Mouse (Mus musculus) forebrain, embryonic 16.5 days (tissue): Measurements from ENCODE around the gene Slc9a4. TPM values are rescaled to one million over a fixed set of nuclear protein-coding genes. Genes with fewer than 3 reads are reported as not detected.

ENCODE experiments used
- ATAC-seq: fragments of 200-750 bp; cut with Nextera tagmentation; 2 replicates; pipeline ENCODE4 v1.8.0; 2017; ENCODE audit warnings: mild to moderate bottlenecking, moderate library complexity
- H3K27ac ChIP-seq: fragments of 300-500 bp; sonication (generic); 2 replicates; pipeline ENCODE4 v1.5.1; 2014; ENCODE audit warnings: low read length, control low read depth
- H3K27me3 ChIP-seq: fragments of 300-500 bp; sonication (generic); replicated peaks from 2 replicates; pipeline ENCODE4 v1.6.1; 2014; ENCODE audit warnings: low read length; ENCODE audit not compliant: control insufficient read depth, insufficient read depth
- H3K36me3 ChIP-seq: fragments of 300-500 bp; sonication (generic); 2 replicates; pipeline ENCODE4 v1.6.1; 2014; ENCODE audit not compliant: control insufficient read depth, insufficient read depth
- H3K4me1 ChIP-seq: fragments of 300-500 bp; sonication (generic); replicated peaks from 2 replicates; pipeline ENCODE4 v1.6.1; 2014; ENCODE audit warnings: low read length; ENCODE audit not compliant: control insufficient read depth, insufficient read depth
- H3K4me2 ChIP-seq: fragments of 300-500 bp; sonication (generic); 2 replicates; pipeline ENCODE4 v1.6.1; 2014; ENCODE audit warnings: mild to moderate bottlenecking, low read length, control low read depth
- H3K4me3 ChIP-seq: fragments of 300-500 bp; sonication (generic); replicated peaks from 2 replicates; pipeline ENCODE4 v1.5.1; 2014; ENCODE audit warnings: mild to moderate bottlenecking, low read length, control low read depth
- H3K9ac ChIP-seq: fragments of 300-500 bp; sonication (generic); replicated peaks from 2 replicates; pipeline ENCODE4 v1.6.1; 2014; ENCODE audit warnings: low read depth, low read length, control low read depth
- H3K9me3 ChIP-seq: fragments of 300-500 bp; sonication (generic); 2 replicates; pipeline ENCODE4 v1.6.1; 2016; ENCODE audit warnings: low read length; ENCODE audit not compliant: control insufficient read depth
- WGBS: fragments of 180-500 bp; shearing (Covaris S2); extraction: QIAGEN DNeasy Blood & Tissue Kit; methylation state at CpG from one replicate; pipeline ENCODE4 v1.1.7; 2014; 5-methylcytosine and 5-hydroxymethylcytosine counted together
- polyA plus RNA-seq: library from polyadenylated mRNA; unstranded; fragments of >200 nt; fragmentation: Nextera tagmentation; extraction: Ambion mirVana; gene quantifications from 2 replicates; pipeline ENCODE4 v1.2.1, GENCODE M21; 2015

The Slc9a4 gene
- polyA plus RNA-seq, 1 experiment from 2014 or later: 0.25 TPM

- 84% methylated on average over 3 of the region's 3 CpGs for WGBS
- Histone ChIP-seq H3K9me3 (no peaks in the 10 kb centered on the region), H3K4me1 (no peaks in the 10 kb centered on the region), H3K27ac (no peak overlapping the region), H3K27me3 (no peaks in the 10 kb centered on the region), H3K36me3 (no peaks in the 10 kb centered on the region), H3K4me2 (no peak overlapping the region), H3K4me3 (no peak overlapping the region), H3K9ac (no peak overlapping the region)
- ATAC-seq: peak; percentile 40; the same call in 1 of the 2 replicates
Measured at GRCm38 (mm10) chr1:40628443-40628842, 48.6 kb downstream of the Slc9a4 start.

DNA sequence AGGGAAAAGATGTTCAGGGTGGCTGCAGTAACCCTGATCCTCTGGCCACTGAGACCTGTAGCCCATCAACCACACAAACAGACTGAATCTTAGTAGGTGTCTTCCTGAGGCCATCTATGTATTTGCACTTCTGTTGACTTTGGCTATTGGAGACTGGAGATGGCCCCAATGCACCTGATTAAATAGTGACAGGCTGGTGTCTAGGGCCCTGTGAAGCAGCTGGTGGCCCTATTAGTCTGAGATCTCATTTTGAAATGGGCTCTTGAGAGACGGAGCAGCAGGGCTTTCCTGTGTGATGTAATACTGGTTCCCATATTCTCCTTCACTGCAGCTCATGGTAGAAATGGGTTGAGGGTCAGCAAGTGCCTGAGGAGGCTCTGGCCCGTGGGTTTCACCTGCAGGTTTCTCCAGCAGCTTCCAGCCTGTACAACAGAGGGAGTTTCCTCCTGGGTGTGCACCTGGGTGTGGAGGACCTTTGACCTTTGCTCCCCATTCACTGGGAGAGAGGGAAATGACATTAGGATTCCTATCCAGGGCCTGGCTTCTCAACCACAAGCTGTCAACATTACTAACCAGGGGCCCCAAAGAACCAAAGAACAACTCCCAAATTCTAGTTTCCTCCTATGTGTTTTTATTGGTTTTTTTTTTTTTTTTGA is 52.7 kb downstream of the Slc9a4 start:
- no peaks in the 10 kb centered on the region for H3K36me3 ChIP-seq
- no peak overlapping the region for H3K4me2 ChIP-seq
- no peak overlapping the region for H3K27ac ChIP-seq
- no peak overlapping the region for H3K4me3 ChIP-seq
- no peak for ATAC-seq
- no peaks in the 10 kb centered on the region for H3K4me1 ChIP-seq
- no peak overlapping the region for H3K9ac ChIP-seq
- no peaks in the 10 kb centered on the region for H3K27me3 ChIP-seq
- no peaks in the 10 kb centered on the region for H3K9me3 ChIP-seq
- WGBS: 77% methylated on average over 2 of the region's 2 CpGs

DNA sequence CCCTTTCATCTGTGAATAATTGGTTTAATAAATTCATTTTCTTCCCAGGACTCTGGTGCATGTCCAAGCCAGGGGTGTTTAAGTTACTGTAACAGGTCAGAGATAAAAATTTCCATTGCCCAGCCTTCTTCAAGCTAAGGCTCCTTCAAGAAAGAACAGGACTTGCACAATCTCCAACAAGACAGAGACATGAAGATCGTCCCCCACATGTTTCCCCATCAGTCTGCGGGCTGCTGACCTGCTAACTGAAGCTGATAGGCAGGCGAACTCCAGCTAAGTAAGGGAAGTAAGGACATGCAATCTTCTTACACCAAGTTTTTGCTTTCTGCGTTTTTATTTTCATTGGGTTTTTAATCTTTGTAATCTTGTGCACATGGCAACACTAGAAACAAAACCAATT is 54.7 kb downstream of the Slc9a4 start:
- no peaks in the 10 kb centered on the region for H3K27me3 ChIP-seq
- no peaks in the 10 kb centered on the region for H3K4me1 ChIP-seq
- no peak overlapping the region for H3K9ac ChIP-seq
- 74% methylated on average over 4 of the region's 4 CpGs for WGBS
- no peak for ATAC-seq
- no peak overlapping the region for H3K4me2 ChIP-seq
- no peak overlapping the region for H3K4me3 ChIP-seq
- no peaks in the 10 kb centered on the region for H3K36me3 ChIP-seq
- no peak overlapping the region for H3K27ac ChIP-seq
- H3K9me3 ChIP-seq: no peaks in the 10 kb centered on the region

DNA sequence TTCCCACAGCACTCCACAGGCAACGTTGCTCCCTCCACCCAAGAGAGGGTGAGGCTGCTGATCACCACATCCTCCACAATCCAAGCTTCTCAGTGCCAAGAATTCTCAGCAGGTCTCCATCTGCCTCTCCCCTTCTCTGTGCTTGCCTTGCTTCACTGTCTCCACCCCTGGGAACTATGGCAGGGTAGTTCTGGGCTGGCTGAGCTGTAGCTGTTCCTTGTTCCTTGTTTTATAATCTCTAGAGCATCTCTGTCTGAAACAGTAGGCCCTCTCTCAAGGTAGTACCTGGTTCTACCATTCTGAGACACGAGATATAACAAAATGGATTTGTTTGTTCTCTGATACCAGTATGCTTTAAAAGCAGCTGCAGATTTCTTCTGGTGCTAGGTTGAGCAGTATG is 68.4 kb downstream of the Slc9a4 start:
- Histone ChIP-seq H3K27me3 (no peaks in the 10 kb centered on the region), H3K27ac (no peak overlapping the region), H3K4me1 (no peaks in the 10 kb centered on the region), H3K4me3 (no peak overlapping the region), H3K4me2 (no peak overlapping the region), H3K9ac (no peak overlapping the region), H3K9me3 (no peaks in the 10 kb centered on the region), H3K36me3 (no peaks in the 10 kb centered on the region)
- WGBS: 56% methylated on average over 2 of the region's 2 CpGs
- ATAC-seq: no peak

GRCm38 (mm10) chr1:40650803-40651497 is 71.1 kb downstream of the Slc9a4 start:
- ATAC-seq: no peak
- Histone ChIP-seq H3K9me3 (no peaks in the 10 kb centered on the region), H3K4me1 (no peaks in the 10 kb centered on the region), H3K4me3 (no peak overlapping the region), H3K27ac (no peak overlapping the region), H3K36me3 (no peaks in the 10 kb centered on the region), H3K27me3 (no peaks in the 10 kb centered on the region), H3K4me2 (no peak overlapping the region), H3K9ac (no peak overlapping the region)
- 62% methylated on average over 6 of the region's 6 CpGs for WGBS

- Histone ChIP-seq H3K27ac (no peak overlapping the region), H3K27me3 (no peaks in the 10 kb centered on the region), H3K4me1 (no peaks in the 10 kb centered on the region), H3K9me3 (no peaks in the 10 kb centered on the region), H3K9ac (no peak overlapping the region), H3K4me2 (no peak overlapping the region), H3K4me3 (no peak overlapping the region), H3K36me3 (no peaks in the 10 kb centered on the region)
- ATAC-seq: no peak
- WGBS: 83% methylated on average over 4 of the region's 4 CpGs
Measured at GRCm38 (mm10) chr1:40657035-40657434, 77.2 kb downstream of the Slc9a4 start.

GRCm38 (mm10) chr1:40657978-40658496 is 78.2 kb downstream of the Slc9a4 start:
- 56% methylated on average over 8 of the region's 8 CpGs for WGBS
- Histone ChIP-seq H3K9me3 (no peaks in the 10 kb centered on the region), H3K27me3 (no peaks in the 10 kb centered on the region), H3K4me3 (no peak overlapping the region), H3K4me2 (no peak overlapping the region), H3K9ac (no peak overlapping the region), H3K27ac (no peak overlapping the region), H3K4me1 (no peaks in the 10 kb centered on the region), H3K36me3 (no peaks in the 10 kb centered on the region)
- ATAC-seq: no peak

- Histone ChIP-seq H3K27me3 (no peaks in the 10 kb centered on the region), H3K4me2 (no peak overlapping the region), H3K9ac (no peak overlapping the region), H3K27ac (no peak overlapping the region), H3K9me3 (no peaks in the 10 kb centered on the region), H3K4me3 (no peak overlapping the region), H3K4me1 (no peaks in the 10 kb centered on the region), H3K36me3 (no peaks in the 10 kb centered on the region)
- no peak for ATAC-seq
- 79% methylated on average over 12 of the region's 12 CpGs for WGBS
Measured at GRCm38 (mm10) chr1:40659017-40659416, 79.1 kb downstream of the Slc9a4 start.

GRCm38 (mm10) chr1:40659496-40659895 is 79.6 kb downstream of the Slc9a4 start:
- Histone ChIP-seq H3K4me2 (no peak overlapping the region), H3K4me1 (no peaks in the 10 kb centered on the region), H3K9me3 (no peaks in the 10 kb centered on the region), H3K4me3 (no peak overlapping the region), H3K27me3 (no peaks in the 10 kb centered on the region), H3K9ac (no peak overlapping the region), H3K36me3 (no peaks in the 10 kb centered on the region), H3K27ac (no peak overlapping the region)
- no peak for ATAC-seq
- WGBS: 73% methylated on average over 9 of the region's 9 CpGs
